Mouse (Mus musculus) left cerebral cortex, postnatal 10 days (tissue): ENCODE data around the gene Cacna1e. TPM values are rescaled to one million over a fixed set of nuclear protein-coding genes. Genes with fewer than 3 reads are reported as not detected.

ENCODE experiments used
- DNase-seq, 2 experiments: peaks; one replicate each; pipeline ENCODE4 v3.0.0; 2021 to 2022; ENCODE audit warnings: low spot score in 2 of 2, mixed read lengths in 1 of 2; ENCODE audit errors: extremely low spot score in 1 of 2
- intact Hi-C: fragments of 180-260 bp; cut with DNase I; formaldehyde crosslinking; loops from one replicate; pipeline ENCODE4 v1.15.1; 2025
- total RNA-seq, 2 experiments: library from RNA; stranded (reverse); gene quantifications; 2 replicates each; pipeline ENCODE4 v1.2.3; 2021

Gene Cacna1e
- total RNA-seq, 2 experiments from 2014 or later = 141 TPM

GRCm38 (mm10) chr1:154391979-154392378 is 492.3 kb downstream of the Cacna1e start:
- intact Hi-C loops = no loop called here
- no peak for DNase-seq

Other genes starting within 250 kb of the Cacna1e start
- gene Ier5, start 215.1 kb upstream of the Cacna1e start, total RNA-seq = 10 to 100 TPM; 15.2 to 18.1 TPM